Mouse (Mus musculus) left cerebral cortex, adult 9 months (tissue): ENCODE results near the gene Arih2.
"Not testable (repeated sequence)": the region's sequence is repeated elsewhere in the genome, so short reads cannot be mapped to it uniquely, and the experiment has no call there.

ENCODE experiments used
- DNase-seq, 2 experiments: peaks; one replicate each; pipeline ENCODE4 v3.0.0; 2022; ENCODE audit warnings: low spot score in 2 of 2

Gene Arih2

DNA sequence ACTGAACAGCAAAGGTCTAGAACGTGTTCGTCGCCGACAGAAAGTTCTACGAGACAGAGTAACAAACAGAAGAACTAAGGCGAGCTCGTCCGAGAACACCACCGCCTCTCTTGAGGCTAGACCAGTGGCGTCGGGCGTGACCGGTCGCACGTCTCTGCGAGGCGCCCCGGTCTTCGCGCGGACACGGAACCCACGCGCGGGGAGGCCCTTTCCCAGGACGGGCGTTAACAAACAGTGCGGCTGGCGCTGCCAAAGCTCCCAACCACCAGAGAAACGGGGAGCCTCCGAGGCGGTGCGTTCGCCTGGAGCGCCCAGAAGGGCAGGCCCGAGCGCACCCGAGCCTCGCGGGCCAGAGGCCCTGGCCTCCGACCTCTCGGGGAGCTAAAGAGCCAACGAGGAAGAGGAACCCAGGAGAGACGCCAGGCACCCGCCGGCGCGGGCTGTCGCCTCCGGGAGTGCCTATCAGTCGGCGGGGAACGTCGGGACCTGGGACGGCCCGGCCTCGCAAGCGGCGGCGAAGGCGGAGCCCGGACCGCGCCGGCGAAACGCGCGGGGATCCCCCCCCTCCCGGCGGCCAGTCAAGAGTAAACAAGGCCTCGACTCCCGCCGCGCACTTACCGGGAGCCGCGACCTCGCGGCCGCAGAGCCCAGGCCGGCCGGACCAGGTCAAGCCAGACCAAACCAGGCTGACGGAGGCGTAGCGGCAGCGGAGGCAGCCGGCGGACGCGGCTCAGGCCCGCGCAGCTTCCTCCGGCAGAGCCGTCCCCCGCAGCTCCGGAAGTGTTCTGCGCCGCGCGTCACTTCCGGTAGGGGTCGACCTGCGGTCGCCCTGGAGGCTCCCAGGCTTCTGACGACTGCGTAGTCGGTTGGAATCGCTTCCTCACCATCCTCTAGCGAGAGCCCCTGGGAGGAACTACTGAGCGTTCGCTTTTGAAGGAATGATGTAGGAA, at the start of gene Arih2:
Gene Arih2 (minus strand): TSS at position 776 of the 950 bp plus-strand sequence.
- DNase-seq: peak; percentile 73 to 88

DNA sequence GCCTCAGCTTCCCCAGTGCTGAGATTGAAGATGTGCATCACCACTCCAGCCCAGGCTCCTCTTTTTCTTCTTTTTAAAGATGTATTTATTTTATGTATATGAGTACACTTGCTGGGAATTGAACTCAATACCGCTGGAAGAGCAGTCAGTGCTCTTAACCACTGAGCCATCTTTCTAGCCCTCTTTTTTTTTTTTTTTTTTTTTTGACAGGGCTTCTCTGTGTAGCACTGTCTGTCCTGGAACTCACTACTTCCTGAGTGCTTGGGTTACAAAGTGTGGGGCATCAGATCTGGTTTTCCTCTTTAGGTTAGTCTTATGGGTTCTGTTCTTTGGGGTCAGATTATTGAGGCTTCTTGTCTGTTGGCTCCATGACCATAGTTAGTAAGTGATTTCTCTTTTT, 45.3 kb upstream of the Arih2 start:
- DNase-seq: no peak

DNA sequence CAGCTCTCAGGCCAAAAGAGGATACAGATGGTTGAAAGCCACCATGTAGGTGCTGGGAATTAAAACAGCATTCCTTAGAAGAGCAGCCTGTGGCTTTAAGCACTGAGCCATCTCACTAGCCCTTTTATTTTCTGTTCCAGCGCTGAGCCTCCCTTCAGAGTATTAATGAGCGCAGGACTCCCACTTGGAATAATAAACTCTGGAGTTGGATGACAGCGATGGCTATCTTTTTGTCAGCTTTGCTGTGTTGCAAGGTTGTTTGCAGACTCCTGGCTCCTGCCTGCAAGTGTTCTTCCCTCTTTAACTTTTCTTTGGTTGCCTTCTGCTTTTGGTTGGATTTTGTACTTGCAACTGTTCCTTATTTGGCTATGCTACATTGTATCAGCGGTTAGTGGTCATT, 44.8 kb upstream of the Arih2 start:
- no peak for DNase-seq

DNA sequence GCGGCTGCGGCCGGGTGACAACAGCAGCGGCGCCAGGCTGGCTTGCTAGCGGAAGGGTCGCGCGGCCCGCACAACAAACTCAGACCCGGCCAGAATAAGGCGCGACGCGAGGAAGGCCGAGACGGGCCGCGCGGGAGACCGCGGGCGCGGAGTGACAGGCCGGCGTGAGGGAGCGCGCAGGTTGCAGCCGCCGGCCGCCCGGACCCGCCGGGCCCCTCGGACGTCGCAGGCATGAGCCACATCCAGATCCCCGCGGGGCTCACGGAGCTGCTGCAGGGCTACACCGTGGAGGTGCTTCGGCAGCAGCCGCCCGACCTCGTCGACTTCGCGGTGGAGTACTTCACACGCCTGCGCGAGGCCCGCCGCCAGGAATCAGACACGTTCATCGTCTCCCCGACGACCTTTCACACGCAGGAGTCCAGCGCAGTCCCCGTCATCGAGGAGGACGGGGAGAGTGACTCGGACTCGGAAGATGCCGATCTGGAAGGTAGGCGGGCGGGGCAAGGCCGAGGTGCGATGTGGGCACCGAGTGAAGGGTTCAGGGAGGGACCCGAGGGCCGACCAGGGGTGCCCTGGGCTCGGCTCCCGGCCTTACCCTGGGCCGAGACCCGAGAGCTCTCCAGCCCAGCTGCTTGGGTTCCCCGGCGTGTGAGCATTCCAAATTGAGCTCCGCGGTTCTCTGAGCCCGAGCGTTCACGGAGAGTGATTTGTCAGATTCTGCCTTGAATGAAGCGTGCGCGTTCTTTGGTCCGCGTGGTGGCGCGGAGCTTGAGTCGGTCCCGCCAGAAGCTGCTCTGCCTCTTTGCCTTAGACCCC, 43.2 kb upstream of the Arih2 start:
- DNase-seq: peak in 1 of 2 experiments; percentile 55

DNA sequence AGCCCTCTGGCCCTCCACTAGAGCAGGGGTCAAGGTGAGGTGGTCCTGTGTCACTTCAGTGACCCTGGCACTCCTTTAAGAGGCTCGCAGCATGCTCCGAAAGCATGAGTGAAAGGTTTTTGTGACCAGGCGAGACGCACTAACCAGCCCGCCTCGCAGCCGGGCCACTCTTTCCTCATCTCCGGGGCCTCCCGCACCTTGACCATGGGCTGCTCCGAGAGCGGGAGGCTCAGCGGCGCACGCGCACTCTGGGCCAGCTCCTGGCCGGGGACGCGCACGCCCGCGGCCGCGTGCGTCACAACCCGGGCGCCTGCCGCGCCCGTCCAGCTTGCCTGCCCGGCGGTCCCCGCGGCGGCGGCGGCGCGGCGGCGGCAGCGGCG, 42.6 kb upstream of the Arih2 start:
- peak; percentile 58 to 85 for DNase-seq

DNA sequence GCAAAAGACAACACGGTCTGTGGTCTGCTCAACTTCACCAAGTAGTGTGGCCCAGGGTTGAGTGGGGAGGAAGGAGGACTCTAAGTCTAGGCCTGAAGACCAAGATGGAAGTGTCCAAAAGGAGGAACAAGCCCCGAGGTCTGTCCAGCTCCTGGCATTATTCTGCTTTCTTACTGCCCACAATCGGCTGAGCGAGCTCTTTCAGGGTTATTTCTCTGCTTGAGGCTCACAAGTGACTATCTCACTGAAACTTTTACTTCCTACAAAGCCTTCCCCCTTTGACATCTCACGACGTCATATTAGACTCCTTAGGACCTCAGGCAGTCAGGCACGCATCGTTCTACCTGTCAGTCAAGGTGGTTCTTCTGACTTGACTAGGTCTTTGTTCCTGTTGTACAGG, 42.2 kb upstream of the Arih2 start:
- DNase-seq: peak in 1 of 2 experiments; percentile 16

DNA sequence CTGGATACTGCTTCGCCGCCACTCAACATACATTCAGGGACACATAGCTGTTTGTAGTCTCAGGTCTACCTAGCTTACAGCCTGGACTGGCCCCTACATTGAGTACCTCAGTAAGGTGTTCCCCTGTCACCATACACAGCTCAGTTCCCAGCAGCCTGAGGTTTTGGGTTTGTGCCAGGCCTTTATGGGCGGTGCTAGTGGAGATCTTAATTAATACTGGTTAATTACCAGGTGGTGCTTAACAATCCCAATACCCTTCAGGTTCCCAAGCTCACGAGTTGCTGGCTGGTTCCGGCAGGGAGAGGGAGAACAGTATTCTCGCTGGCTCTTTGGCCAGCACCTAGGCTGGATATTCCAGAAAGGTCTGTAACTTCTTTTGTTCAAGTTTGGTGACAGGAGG, 41.7 kb upstream of the Arih2 start:
- no peak for DNase-seq

DNA sequence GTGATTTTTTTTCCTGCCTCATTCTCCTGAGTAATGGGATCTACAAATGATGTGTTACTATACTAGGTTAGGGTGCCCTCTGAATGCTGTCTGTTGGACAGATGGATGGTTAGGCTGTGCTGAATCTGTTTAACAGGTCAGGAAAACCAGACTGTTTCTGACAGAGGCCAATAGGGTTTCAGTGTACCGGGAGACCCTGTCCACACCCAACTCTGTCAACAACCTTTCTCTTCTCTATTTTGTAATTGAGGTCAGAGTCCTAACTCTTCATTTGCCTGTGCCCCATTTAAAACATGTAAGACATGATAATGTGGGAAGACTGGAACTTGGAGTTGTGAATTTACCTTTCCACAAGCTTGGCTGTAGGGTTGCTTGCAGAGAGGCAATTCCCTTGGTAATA, 40.8 kb upstream of the Arih2 start:
- DNase-seq: no peak

DNA sequence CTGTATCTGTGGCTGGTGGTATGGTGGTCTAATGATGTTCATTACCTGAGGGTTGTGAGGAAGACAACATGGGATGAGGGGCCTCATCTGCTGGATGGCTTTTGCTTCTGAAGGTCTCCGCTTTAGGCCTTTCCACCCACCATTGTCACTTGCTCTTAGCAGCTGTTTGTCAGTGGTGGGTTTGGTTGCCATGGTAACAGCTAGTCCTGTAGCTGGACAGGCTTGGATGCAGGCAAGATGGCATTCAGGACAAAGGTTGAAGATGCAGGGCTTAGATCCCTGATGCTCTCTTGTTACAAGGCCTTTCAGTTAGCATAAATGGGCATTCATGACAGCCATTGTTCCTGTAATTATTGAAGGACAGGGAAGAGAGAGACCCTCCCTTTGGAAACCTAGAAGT, 39.9 kb upstream of the Arih2 start, which contains the start of gene Prkar2a:
Gene Prkar2a (plus strand): TSS at position 209 of the 400 bp plus-strand sequence.
- no peak for DNase-seq

DNA sequence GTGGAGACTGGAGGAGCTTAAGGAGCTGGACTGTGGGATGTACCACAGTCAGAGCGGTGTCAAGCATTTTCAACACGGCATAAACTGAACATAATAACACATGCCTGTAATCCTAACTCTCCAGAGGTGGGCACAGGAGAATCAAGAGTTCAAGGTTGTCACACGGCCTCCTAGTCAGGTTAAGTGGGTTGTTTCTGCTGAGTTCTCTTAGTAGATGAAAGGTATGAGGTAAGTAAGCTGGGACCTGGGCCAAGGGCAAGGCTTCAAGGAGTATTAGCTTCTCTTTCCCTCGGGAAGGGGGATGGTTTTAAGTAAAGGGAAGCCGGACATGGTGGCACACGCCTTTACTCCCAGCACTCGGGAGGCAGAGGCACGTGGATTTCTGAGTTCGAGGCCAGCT, 39.3 kb upstream of the Arih2 start:
- no peak for DNase-seq

DNA sequence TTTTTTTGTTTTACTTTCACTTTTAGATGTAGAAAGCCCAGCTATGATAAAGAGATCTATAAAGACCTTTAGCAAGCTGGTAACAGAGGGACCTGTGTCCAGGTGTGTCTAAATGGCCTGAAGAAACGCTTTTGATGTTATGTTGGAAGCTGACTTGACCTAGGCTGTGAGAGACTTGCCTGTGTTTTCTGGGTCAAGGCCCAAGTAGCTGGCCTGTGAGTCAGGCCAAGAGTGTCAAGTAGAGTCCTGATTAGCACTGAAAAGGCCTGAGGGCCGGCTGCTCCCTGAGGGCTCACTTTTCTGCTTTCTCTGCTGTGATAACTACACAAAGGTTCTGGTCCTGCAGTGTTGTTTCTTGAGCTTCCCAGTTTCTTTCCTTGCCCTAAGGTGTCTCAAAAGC, 38.5 kb upstream of the Arih2 start:
- no peak for DNase-seq

DNA sequence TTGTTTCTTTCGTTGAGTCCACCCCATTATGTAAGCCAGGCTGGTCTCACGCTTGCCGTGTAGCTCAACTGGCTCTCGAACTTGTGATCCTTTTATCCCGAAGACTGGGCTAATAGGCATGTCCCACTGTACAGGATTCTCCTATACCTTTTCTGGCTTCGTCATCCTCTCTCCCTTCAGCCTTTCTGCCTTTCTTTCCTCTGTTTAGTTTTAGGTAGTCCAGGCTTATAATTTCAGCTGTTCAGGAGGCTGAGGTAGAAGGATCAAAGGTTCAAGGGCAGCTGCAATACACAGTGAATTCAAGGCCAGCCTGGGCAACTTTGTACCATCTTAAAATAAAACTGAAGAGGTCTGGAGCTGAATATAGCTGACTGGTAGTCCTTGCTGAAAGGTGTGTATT, 38.0 kb upstream of the Arih2 start:
- DNase-seq: no peak

DNA sequence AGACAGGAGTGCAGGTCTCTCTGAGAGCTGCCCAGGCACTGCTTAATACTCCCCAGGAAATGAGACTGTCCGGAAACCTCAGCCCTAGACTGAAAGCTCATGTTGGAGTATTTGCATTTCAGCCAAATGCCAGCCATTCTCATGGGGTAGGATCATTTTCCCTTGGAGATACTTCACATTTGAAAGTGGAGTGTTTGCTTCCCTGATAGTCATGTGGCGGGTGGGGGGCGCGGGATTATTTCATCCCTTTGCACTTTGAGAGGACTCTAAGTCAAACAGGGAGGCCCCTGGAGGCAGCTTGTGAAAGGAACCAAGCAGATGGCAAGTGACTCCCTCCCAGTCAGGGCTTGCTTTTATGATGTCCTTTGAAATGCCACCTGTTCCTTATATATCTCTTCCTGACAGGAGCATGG, 37.3 kb upstream of the Arih2 start:
- no peak for DNase-seq

DNA sequence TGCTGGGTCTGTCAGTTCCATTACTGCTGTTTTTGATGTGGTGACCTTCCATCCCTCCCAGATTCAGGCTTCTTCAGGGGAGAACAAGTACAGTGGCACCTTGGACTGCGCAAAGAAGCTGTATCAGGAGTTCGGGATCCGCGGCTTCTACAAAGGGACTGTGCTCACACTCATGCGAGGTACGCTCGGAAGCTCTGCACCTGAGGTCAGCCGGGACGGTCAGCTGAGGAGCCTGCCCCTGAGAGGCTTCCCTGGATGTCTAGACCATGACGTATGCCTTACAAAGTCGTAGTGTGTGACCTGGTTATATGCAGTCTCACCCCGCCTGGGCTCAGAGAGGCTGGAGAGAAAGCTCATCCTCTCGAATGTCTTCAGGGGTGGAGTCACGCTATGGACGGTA, 30.8 kb upstream of the Arih2 start:
- DNase-seq: no peak

DNA sequence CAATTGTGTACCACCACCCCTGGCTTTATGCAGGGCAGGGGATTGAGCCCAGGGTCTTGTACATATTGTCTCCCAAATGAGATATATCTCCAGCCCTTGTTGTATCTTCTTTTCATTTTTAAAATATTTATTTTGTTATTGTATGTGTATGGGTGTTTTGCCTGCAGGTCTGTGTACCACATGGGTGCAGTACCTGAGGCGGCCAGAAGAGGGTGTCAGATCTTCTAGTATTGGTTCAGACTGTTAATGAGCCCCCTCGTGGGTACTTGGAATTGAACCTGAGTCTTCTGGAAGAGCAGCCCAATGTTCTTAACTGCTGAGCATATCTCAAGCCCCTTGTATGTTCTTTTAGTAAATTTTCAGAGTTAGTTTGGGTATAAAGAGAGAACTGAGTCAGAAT, 24.0 kb upstream of the Arih2 start:
- no peak for DNase-seq

DNA sequence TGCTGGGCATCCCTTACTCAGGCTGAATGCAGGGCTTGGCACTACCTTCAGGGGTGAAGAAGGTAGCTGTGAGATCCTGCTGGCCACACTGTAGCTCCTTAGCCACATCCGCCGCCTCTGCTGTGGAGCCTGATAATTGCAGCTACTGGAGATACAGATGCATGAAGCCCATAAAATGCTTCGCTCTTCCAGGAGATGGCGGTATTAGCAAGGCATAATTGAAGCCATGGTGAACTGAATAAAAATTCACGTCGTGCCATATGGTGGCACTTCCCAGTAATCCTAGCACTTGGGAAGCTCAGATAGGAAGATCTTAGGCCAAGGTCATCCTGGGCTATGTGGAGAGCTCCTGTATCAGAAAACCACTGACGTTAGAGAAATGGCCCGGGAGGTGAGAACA, 20.7 kb upstream of the Arih2 start:
- DNase-seq: no peak

DNA sequence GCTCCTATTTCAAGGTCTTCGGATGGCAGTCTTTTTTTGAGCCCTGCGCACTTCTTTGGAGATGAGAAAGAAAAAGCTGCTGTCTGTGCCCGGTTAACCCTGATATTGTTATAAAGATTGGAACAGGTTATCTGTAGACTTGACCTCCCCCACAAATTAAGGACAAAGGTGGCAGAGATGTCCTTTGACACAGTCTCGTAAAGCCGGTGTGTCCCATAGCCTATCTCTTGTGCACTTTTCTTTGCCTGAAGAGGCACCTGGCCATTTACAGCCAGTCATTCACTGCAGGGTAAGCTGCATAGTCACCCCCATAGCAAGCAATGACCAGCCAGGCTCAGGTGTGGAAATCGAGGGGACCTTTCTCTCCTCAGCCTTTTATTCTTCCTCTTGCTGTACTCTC, 13.5 kb upstream of the Arih2 start:
- DNase-seq: no peak

DNA sequence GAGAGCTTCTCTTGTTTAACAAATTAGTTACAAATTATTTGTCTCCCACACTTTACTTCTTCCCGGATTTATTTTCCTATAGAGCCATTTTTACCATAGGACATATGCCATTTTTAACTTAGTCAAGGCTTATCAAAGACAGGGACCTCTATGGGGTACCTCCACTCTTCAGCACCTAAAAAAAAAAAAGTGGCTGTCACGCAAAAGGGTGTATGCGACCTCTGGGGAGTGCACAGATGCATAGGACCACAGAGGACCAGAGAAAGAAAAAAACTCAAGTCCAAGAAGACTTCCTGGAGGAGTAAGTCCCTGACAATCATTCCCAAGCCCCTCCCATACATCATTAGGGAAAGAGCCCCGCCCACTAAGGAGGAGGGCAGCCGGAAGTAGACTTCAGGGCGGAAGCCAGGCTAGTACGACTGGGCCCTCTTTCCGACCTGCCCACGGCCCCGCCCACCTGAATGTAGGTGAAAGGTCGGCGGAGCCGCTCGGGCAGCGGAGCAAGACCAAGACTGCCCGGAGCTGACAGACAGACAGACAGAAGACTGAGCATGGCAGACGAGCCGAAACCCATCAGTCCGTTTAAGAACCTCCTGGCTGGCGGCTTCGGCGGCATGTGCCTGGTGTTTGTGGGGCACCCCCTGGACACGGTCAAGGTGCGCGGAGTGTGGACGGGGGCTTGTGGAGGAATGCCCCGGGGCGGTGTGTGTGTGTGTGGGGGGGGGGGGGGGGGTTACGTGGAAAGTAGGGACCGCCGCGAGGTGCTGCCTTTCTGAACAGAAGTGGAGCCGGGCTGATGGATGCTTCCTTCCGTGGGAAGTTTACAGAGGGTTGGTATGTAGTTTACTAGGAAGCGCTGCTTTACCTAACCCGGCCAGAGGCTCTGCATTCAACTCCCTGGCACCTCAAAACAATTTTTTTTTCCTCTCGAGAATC, 12.8 kb upstream of the Arih2 start, which contains the start of gene Slc25a20:
Gene Slc25a20 (plus strand): TSS at position 412 of the 936 bp plus-strand sequence.
- peak; percentile 45 to 62 for DNase-seq

DNA sequence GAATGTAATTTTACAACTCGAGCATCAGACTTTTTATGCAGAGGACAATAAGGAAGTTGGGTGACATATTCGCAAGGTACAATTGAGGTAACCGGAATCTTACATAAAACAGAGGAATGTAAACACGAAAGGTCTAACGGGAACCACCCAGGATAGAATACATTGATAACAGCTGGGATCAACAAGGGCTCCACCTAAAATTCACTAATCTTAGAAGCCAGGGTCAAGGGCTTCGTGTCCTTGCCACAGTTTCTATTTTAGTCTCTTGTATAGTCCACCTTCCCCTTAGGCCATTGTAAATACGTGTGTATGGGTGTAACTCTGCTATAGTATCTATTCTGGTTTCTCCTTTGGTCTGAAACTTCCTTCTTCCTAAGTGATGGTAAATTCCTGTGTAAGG, 6.7 kb upstream of the Arih2 start:
- DNase-seq: not testable (repeated sequence)

DNA sequence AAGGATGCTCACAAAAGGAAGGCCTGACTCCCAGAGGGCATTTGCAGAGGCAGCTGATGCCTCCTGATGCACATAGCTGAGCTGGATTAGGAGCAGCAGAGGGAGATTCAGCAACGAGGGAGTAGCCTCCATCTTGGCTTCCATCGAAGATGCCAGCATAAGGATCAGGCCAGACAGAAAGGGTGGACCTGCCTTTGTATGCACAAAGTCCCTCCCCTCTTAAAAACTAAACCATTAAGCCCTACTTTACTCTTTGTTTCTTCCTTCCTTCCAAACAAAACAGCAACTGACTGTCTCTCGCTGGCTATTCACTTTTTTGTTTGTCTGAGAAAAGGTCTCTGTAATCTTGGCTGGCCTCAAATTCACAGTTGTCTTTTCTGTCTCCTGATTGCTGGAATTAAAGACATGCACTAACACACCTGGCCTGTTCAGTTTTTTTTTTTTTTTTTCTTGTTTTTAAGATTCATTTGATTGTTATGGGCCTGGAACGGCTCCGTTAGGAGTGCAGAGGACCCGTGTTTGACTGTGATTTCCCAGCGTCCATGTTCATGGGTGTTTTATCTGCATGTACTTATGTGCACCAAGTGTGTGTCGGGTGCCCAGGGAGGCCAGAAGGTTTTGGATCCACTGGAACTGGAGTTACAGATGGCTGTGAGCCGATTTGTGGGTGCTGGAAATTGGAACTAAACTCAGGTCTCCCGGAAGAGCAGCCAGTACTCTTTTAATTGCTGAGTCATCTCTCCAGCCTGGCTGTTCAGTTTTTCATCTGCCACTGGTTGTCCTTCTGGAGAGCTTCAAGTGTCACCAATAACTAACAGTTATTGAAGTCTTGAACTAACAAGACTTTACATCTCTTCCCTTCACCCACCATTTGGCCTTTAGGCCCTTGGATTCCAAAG, 5.6 kb upstream of the Arih2 start:
- no peak for DNase-seq
